Mouse (Mus musculus) megakaryocyte progenitor cell, adult 5-6 weeks (primary cell): ENCODE results near the gene Fmnl1. TPM values are rescaled to one million over a fixed set of nuclear protein-coding genes. Genes with fewer than 3 reads are reported as not detected.

Experiments used
- ATAC-seq: replicated peaks from 2 replicates; pipeline ENCODE4 v1.8.0; 2016; ENCODE audit warnings: mild to moderate bottlenecking, moderate TSS enrichment, inconsistent platforms; ENCODE audit not compliant: poor library complexity
- total RNA-seq, 2 experiments: library from RNA; stranded (forward) in 1 of 2; stranded (reverse) in 1 of 2; fragments of 157-497, 149-512 nt in 1 of 2; fragments of 200-1000 nt in 1 of 2; gene quantifications; 2 replicates each; pipeline versions ENCODE4 v1.2.3 to v1.2.4; 2015 to 2017

The Fmnl1 gene
- total RNA-seq (2015), result 74.3 and 76.3 TPM in 2 replicates
- total RNA-seq (2017), result 17.3 and 36.5 TPM in 2 replicates

DNA sequence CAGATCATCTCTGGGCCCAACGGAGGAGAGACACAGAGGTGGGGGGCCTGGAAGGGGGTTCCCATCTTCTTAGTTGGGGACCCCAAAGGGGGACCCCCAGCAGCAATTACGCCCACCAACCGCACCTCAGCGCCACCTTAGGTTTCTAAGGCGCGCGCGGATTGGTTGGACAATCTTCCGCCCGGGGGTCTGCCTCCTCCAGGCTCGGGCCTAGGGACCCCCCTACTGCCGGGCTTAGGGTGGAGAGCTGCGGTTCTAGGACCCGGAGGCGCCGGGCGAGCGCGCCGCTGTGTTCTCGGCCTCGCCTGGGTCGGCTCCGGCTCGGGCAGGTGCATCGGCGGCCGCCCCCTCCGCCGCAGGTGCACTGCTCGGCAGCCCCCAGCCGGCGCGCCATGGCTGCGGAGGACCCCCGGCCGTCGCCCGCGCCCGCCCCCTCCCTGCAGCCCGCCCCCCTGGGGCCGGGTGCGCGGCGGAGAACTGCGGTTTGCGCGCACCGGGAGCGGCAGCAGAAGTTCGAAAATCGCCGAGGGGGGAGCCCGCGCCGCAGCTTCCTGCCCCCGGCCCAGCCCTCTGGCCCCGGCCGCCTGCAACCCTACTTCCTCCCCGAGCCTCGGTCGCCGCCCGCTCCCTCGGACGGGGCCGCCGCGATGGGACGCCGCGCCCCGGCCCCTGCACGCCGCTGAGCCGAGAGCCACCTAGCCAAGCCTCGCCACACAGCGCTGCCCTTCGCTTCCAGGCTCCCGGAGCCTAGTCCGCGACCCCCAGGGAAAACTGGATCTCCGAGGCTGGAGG lies at the start of gene Fmnl1:
Gene Fmnl1, plus strand, starts transcription at position 614 of the 792 bp plus-strand sequence.
- peak; percentile 24 for ATAC-seq

DNA sequence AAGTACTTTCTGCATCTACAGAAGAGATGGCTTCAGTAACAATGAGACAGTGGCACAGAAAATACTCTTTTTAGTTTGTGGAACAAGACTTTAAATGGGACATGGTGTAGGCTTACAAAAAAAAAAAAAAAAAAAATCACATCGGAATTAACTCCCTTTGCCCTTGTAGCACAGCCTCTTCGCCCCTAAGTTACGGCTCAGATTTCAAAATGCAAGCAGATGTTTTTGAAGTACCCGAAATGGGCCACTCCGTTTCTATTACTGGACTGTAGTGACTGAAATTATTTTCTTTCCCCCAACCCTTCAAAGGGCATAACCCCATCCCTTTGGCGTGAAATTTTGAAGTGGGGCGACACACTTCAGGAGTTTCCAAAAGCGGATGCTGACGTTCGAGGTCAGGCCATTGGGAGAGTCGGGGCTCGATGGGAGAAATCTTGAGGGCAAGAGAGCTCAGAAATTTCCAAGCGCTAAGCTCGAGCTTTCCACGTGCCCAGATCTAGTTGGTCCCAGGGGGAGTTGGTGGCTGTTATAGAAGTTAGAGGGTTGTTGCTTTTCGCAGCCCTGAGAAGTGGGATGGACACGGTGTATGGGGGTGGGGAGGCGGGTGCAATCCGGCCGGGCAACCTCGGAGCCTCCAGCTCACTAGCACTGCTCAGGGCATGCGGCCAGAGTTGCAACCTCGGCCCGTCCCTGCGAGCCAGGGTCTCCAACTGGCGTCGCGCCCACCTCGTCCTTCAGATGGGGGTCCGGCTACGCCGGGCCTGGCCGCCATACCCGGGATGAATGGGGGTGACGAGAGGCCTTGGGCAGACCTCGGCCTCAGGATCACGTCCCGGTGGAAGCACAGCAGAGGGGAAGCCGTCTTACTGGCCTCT lies 39.0 kb upstream of the Fmnl1 start, which contains the start of gene Hexim2:
Gene Hexim2, plus strand, starts transcription at position 729 of the 875 bp plus-strand sequence.
- no peak for ATAC-seq

DNA sequence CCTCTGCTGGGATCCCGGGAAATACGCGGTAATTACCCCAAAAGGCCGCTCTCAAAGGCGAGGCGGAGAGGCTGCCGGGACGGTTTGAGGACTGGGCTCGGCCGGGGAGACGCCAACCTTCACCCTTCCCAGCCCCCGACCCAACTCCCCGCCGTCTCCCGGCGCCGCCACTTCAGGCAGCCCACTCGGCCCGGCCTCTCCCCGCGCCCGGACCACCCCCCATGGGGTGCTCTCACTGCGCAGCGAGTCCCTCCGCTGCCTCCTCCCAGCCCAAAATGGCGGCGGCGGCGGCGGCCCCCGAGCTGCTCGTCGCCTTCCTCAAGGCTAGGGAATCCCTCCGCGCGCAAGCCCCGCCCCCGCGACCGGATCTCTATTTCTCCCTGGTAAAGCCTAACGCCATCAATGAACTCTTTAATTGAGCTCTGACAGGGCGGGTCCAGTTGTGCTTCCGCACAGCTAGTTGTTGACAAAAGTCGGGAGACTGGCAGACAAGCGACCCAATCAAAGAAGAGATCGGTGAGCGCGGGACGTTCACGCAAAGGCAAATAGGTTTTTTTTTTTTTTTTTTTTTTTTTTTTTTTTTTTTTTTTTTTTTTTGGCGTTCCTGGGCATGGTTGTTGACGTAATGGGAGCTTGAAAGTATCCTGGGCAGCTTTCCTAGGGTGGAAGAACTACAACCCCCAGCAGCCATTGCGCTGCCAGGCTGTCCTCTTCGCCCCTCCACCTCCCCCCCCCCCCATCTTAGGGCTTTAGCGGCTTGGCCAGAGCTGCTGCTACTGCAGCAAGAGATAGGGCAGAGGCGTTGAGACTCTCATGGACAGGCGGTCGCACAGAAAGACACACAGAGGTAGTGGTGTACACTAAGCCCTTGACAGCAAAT lies 38.1 kb upstream of the Fmnl1 start:
- peak; percentile 86 for ATAC-seq

DNA sequence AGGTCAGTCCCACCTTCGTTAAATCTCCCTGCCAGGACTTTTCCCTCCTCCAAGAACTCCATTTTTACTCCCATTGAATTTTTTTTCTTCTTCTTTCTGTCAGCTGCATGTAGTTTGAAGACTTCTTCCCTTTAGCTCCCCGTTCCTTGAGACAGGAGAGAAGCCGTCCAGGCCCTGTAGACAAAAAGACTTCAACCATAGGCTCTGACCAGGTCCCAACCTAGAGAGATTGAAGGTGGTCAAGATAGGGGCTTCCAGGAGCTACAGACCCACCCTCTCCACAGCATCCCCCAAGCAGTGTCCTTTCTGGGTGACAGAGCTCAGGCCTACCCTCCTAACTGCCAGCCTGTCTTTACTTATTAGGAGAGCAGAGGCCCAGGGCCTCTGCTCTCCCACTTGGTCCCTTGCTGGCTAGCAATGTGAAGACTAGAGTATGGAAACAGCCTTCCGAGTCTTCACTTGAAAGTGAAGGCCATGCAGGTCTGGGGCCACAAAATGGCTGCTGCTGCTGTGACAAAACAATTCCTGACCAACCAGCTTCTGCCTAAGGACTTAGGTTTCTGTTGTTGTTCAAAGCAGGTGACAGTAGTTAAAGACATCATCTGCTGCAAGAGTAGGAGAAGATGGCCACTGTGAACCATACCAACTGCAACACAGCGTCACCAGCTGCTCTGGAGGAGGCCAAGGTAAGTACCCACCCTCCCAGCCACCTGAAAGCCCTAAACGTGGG lies 37.3 kb upstream of the Fmnl1 start:
- no peak for ATAC-seq

DNA sequence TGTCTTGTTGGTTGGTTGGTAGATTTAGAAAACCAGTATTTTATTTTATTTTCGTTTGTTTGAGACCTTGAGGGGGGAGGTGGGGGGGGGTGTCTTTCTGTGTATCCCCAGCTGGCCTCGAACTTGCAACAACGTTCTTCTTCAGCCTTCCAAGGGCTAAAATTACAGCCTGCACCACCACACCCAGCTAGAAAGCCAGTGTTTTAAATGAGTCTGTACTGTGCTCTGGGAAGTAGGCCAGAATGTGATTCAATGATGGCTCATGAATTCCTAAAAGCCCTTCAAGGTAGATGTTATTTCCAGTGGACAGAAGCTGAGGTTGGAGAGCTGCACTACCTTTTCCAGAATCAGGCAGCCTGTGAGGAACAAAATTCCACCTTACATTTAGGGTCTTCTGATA lies 36.7 kb upstream of the Fmnl1 start:
- no peak for ATAC-seq

DNA sequence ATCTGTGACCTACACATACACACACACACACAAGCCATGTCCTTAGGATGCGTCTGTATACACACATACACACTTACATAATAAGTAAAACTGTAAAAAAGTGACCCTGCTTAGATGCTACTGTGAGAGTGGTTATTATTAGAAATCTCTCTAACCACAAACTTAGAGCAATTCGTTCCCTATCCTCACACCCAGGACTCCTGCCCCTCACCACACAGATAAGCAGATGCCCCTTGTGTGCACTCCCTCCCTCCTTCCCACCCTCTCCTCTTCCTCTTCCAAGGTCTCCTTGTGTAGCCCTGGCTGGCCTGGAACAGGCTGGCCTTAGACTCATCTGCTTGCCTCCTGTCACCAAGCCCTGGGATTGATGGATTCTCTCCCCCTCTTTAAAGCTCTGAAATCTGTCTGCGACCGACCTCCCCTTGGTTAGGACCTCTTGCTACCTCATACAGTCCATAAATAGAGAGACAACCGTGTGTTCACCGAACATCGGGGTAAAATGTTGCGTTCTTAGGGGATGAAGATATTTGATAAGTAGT lies 34.8 kb upstream of the Fmnl1 start:
- ATAC-seq, result peak; percentile 32

DNA sequence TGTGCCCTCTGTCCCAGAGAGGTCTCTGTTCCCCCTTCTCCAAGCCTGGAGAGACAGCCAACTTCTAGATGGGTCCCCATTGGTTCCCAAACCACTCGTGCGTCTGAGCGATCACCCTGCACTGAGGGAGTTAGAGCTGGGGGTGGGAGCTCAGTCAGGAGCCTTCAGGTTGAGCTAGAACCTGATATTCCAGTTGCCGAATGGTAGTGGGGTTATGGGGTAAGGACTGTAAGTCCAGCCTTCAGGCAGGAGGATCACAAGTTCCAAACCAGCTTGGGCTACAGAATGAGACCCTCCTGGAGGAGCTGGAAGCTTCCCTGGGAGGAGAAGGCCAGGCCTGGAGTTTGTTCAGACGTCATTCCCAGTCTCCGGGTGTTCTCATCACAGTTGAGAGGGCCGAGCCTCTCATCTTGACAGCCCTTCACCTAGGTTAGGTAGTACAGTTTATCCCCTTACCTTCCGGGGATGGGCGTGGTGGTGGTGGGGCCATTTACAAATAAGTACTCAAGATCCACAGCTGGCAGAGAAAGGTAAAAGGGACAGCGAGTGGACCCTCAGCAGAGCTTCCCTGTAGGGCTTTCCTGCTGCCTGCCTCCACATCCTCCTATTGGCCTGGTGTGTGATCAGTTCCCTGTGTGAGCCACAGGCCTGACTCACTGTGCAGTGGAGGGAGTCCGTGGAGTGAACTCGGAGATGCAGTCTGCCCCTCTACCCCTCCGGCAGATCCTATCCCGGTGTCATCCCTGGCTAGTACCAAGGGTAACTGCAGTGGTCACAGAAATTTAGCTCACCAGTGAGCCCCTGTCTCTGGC lies 30.8 kb upstream of the Fmnl1 start:
- no peak for ATAC-seq

DNA sequence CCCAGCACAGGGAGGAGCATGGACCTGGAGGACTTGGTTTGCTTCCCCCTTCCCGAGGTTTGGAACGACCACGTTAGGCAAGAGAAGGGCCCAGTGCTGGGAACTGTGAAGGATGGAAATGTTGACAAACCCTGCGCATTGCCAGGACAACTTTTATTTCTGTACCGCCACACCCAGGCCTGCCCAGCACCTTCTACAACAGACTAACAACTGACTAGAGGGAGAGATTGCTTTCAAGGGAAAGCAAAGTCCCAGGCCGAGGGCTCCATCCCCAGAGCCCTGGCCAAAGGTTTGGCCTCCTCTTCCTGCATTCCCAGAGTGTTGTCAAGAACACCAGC lies 30.2 kb upstream of the Fmnl1 start:
- ATAC-seq, result no peak

DNA sequence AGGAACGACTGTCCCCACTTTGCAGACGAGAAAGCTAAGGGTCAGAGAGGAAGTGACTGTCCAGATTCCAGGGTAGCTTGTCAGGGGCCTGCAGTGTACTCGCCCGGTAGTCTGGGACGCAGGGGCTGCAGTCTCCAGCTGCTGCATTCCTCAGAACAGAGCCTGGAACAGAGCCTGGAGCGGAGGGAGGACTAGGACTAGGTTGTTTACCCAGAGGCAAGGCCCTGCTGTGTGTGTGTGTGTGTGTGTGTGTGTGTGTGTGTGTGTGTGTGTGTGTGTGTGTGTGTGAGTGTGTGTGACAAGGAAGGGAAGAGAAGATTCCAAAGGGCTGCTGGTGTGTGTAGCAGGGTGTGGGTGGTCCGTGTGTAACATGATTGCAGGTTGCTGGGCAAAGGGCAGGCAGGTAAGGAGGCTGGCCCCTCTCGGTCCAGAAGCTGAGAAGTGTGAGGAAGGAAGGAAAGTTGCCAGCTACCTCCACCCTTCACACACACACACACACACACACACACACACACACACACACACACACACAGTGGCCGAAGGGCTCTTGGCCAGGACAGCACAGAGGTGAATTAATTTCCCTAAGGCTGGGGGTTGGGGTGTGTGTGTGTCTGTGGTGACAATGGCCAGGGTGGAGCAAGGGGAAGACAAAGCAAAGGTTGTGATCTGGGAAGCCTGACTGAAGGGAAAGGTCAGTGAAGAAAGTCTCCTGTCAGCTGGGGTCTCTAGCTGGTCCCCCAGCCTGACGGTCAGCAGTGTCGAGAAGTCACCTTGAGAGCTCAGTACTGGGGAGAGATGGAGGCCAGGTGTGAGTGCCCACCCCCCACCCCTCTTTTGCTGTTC lies 29.6 kb upstream of the Fmnl1 start:
- no peak for ATAC-seq

DNA sequence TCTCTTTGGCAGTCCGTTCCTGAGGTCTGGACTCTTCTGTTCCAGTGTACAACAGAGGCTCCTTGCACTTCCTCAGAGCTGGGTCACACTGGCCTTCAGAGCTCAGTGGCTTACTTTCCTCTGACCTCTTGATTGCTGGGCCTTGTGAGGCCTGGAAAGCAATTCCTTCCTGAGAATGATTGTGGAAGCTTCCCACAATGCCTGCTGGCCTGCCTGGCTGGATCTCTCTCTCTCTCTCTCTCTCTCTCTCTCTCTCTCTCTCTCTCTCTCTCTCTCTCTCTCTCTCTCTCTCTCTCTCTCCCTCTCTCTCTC lies 29.0 kb upstream of the Fmnl1 start:
- 0 out of 2 replicates have a peak, but pooled peaks have one; percentile 9 for ATAC-seq

DNA sequence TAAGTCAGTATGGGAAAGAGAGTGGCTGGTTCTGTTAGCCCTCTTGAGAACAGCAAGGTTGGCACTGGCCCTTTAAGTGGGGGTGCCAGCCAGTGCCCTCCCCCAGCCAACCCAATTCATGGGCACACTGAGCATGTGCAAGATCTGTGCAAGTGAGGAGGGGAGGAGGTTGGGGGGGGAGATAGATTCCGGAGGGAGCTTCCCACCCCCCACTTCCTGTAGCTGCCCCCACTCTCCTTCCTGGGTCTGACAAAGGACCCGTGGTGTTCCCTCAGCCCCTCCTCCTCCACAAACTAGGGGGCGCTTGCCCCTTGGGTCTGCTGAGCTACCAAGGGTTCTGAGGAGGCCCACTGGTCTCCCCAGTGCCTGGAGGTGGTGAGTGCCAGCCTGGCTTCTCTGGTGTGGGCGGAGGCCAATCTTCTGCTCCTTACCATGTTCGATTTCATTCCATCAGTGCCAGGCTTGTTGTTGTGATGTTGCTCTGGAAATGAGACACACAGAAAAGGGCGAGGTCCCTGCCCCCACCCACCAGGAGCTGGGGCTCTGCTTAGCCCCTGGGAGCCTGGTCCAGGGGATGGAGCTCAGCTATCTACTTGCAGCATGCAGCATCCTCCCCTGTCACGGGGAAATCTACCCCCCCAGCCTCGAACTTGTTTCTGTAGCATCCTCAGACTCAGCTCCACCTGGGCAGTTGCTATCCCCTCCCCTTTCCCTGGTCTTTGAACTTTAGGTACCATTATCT lies 28.3 kb upstream of the Fmnl1 start:
- ATAC-seq, result peak; percentile 40

DNA sequence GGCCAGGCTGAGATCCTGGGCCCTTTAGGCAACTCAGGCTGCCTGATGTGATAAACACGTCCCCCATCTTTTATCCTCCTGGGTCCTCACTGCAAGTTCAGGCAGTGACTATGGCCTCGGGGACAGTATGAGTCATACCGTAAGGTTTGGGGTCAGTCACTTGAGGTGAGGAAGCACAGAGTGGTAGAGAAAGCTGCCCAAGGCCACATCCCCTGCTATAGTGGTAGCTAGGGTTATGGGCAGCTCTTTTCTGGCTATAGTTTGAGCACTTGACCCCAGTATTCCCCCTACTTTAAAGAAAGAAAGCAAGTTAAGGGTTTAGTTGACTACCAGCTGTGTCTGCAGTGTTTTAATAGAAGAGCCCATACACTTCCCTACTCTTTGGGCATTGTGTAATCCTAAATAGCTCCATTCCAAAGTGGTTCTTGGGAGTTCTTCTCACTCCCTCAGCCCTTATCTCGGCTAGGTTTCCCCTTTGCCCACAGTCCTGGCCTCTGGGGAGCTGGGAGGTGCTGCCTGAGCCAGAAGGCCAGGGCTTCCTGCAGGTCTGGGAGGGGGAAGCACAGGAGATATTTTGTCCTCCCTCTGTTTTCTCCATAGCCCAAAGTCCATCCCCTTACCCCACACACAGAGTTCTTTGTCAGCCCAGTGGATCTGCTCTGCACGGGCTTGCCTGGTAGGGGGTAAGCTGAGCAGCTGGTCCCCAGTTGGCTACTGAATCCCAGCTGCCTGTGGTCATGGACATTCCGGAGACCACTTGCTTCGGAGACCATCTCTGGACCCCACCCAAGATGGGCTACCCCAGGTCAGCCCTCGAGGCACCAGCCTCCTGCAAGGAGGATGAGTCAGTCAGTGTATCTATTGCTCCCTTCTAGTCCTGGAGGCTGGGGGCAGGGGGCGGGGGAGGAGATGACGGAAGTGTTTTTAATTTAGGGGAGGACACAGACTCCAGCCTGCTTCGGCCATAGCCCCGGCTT lies 26.3 kb upstream of the Fmnl1 start:
- no peak for ATAC-seq

DNA sequence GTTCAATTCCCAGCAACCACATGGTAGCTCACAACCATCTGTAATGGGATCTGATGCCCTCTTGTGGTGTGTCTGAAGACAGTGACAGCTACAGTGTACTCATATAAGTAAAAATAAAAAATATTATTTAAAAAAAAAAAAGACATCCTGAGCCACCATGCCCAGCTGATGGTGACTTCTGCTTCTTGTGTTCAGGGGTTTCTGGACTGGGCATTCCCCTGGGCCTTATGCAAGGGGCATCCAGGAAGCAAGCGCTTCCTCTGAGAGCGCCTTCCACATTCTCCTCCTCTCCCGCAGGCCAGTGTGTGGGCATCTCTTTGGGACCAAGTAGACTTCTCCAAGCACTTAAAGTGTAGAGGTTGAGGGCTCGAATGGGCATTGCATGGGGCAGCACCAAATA lies 24.5 kb upstream of the Fmnl1 start:
- peak; percentile 60 for ATAC-seq

DNA sequence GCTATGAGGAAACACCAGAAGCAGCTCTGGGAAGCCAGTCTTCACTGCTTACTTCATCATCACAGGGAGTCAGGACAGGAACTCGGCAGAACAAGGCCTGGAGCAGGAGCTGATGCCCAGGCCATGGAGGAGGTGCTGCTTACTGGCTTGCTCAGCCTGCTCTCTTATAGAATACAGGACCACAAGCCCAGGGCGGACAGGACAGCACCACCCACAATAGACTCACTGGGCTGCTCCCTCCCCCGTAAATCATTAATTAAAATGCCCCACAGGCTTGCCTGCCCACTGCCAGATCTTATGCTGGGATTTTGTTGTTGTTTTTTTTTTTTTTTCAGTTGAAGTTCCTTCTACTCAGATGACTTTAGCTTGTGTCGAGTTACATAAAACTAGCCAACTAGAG lies 23.1 kb upstream of the Fmnl1 start:
- peak; percentile 40 for ATAC-seq

DNA sequence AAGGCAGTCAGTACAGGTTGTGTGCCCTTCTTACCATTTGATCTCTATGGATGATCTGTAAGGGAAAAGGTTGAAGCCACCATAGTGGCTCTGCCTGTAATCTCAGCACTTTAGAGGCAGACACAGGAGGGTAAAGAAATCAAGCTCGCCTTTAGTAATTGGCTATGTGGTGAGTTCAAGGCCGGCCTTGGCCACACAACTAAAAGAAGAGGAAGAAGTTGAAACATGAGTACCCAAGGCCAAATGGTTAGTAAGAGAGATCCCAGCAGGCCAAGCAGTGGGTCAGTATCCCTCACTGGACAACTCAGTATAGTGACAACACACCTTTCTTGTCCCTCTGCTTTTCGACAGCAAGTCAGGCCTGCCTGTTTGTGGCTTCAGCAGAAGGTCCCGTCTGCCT lies 21.1 kb upstream of the Fmnl1 start:
- ATAC-seq, result no peak

DNA sequence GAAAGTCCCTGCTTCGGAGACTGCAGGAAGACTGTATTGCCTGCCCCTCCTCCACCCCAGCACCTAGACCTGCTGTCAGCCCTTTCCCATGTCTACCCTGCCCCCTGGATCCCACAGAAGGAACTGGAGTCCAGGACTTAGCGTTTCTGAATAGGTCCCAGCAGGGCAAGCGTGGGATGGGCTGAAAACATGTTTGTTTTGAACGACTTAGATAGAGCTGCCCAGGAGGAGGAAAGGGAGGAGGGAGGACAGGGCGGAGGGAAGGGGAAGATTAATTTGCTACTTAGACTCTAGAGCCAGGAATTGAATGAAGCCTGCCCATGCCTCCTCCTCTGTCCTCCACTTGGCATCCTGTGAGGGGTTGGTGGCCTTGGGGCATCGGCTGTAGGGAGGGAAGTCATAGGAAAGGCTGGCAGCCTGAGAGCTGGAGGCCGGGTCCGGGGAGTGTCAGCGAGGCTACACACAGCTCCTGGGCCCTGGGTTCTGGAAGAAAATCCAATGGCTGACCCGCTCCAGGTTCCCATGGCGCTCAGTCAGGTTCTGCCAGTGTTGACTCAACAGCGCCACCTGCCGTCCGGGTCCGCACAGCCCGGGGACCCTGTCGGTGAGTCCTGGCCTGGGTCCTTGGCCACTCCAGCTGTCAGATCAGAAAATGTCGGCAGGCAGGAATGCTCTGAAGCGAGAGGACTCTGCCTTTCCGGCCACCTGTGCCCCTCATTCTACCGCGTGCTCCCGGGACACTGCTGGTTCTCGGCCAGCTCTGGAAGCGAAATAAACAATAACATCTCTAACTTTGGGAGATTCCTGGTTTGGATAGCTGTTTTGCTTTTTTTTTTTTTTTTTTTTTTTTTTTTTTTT lies 12.1 kb upstream of the Fmnl1 start:
- peak; percentile 96 for ATAC-seq
